Mouse (Mus musculus) liver, embryonic 11.5 days (tissue): ENCODE measurements around the gene Dip2b. TPM values are rescaled to one million over a fixed set of nuclear protein-coding genes. Genes with fewer than 3 reads are reported as not detected.

Experiments
- ATAC-seq: fragments of 200-750 bp; cut with Nextera tagmentation; replicated peaks from 2 replicates; pipeline ENCODE4 v1.8.0; 2017; ENCODE audit warnings: moderate number of reproducible peaks, mild to moderate bottlenecking, moderate TSS enrichment, moderate library complexity; ENCODE audit not compliant: low FRiP score
- DNase-seq: peaks from one replicate; pipeline ENCODE4 v3.0.0-alpha.2; 2017; ENCODE audit warnings: low spot score
- H3K27ac ChIP-seq: fragments of 300-500 bp; sonication (generic); 2 replicates; pipeline ENCODE4 v1.5.1; 2014; ENCODE audit warnings: mild to moderate bottlenecking, low read depth, low read length, control low read depth
- H3K27me3 ChIP-seq: fragments of 300-500 bp; sonication (generic); replicated peaks from 2 replicates; pipeline ENCODE4 v1.6.1; 2014; ENCODE audit warnings: low read length, mixed read lengths; ENCODE audit not compliant: control insufficient read depth, insufficient read depth
- H3K36me3 ChIP-seq: fragments of 300-500 bp; sonication (generic); 2 replicates; pipeline ENCODE4 v1.6.1; 2014; ENCODE audit warnings: mild to moderate bottlenecking, low read length, moderate library complexity, mixed read lengths; ENCODE audit not compliant: control insufficient read depth, insufficient read depth
- H3K4me1 ChIP-seq: fragments of 300-500 bp; sonication (generic); replicated peaks from 2 replicates; pipeline ENCODE4 v1.6.1; 2014; ENCODE audit warnings: low read length, mixed read lengths; ENCODE audit not compliant: control insufficient read depth, insufficient read depth
- H3K4me2 ChIP-seq: fragments of 300-500 bp; sonication (generic); 2 replicates; pipeline ENCODE4 v1.6.1; 2014; ENCODE audit warnings: mild to moderate bottlenecking, control low read depth, moderate library complexity
- H3K4me3 ChIP-seq: fragments of 300-500 bp; sonication (generic); 2 replicates; pipeline ENCODE4 v1.5.1; 2014; ENCODE audit warnings: low read depth, low read length, control low read depth
- H3K9ac ChIP-seq: fragments of 300-500 bp; sonication (generic); 2 replicates; pipeline ENCODE4 v1.6.1; 2014; ENCODE audit warnings: low read depth, low read length, control low read depth
- H3K9me3 ChIP-seq: fragments of 300-500 bp; sonication (generic); 2 replicates; pipeline ENCODE4 v1.6.1; 2016; ENCODE audit warnings: low read length, inconsistent platforms, mixed read lengths; ENCODE audit not compliant: control insufficient read depth
- WGBS: fragments of 180-500 bp; shearing (Covaris S2); extraction: QIAGEN DNeasy Blood & Tissue Kit; methylation state at CpG from one replicate; pipeline ENCODE4 v1.1.7; 2014; 5-methylcytosine and 5-hydroxymethylcytosine counted together
- polyA plus RNA-seq: library from polyadenylated mRNA; unstranded; fragments of >200 nt; fragmentation: Nextera tagmentation; extraction: Ambion mirVana; gene quantifications from 2 replicates; pipeline ENCODE4 v1.2.1, GENCODE M21; 2014

The Dip2b gene
- polyA plus RNA-seq, 1 experiment from 2014 or later = 10.4 TPM

DNA sequence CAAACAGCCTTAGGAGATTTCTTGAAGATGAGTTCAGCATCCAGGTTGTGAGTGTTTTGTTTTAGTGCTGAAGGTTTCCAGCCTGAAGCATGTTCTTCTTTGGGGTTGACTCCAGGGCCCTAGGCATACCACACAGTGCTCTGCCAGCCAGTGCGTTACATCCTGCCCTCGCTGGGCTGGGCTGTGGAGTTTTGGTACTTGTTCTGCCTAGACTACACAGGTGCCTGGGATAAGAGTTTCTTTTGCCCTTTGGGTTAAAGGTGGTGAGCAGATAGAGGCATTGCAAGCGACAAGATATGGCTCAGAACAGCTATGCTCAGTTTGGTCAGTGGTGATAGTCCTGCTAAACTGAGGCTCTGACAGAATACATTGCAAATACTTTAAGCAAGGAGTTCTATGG, 19.7 kb downstream of the Dip2b start:
- peak; percentile 90 for ATAC-seq

GRCm38 (mm10) chr15:100058912-100059311, 20.4 kb downstream of the Dip2b start:
- H3K27ac ChIP-seq = no peak overlapping the region
- no peaks in the 10 kb centered on the region for H3K9me3 ChIP-seq
- WGBS = 71% methylated on average over 11 of the region's 11 CpGs
- H3K36me3 ChIP-seq = no peaks in the 10 kb centered on the region
- no peak for ATAC-seq
- H3K27me3 ChIP-seq = no peaks in the 10 kb centered on the region
- H3K9ac ChIP-seq = no peak overlapping the region
- H3K4me3 ChIP-seq = no peak overlapping the region
- H3K4me1 ChIP-seq = peaks cover 19% of the 10 kb centered on the region
- H3K4me2 ChIP-seq = no peak overlapping the region
- no peak for DNase-seq

More for the DNA sequence above, 19.7 kb downstream of the Dip2b start:
- Histone ChIP-seq H3K4me1 (peaks cover 19% of the 10 kb centered on the region), H3K36me3 (no peaks in the 10 kb centered on the region), H3K4me3 (no peak overlapping the region), H3K9ac (no peak overlapping the region), H3K27ac (no peak overlapping the region), H3K9me3 (no peaks in the 10 kb centered on the region), H3K27me3 (no peaks in the 10 kb centered on the region), H3K4me2 (peak overlapping the region; percentile 10; the same call in 1 of the 2 replicates)
- 50% methylated on average over 3 of the region's 3 CpGs for WGBS
- DNase-seq = no peak

DNA sequence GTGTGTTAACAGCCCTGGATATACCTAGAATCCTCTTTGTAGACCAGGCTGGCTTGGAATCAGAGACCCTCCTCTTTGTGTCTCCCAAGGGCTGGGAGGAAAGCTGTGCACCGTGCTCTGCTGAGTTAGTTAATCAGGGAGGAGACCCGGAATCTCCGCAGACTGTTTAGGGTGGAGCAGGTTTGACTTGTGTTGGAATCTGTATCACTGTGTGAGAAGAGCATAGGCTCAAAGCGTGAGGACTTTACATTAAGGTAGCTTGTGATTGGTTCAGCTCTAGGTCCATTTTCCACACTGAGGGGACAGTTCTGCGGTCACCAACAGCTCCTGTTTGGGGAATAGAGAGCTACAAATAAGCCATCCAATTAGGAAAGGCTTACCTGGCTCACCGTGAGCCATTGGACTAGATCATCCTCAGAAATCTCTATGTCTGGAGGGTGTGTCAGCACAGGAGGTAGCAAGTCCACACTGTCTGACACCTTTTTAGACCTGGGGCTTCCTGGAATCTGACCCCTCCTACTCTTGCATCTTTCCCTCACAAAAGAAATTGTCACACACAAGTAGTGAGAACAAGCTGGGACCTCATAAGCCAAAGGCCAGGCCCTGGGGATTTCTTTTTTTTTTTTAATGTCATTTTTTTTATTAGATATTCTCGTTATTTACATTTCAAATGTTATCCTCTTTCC, 21.3 kb downstream of the Dip2b start:
- Histone ChIP-seq H3K27ac (no peak overlapping the region), H3K4me3 (no peak overlapping the region), H3K36me3 (no peaks in the 10 kb centered on the region), H3K4me2 (no peak overlapping the region), H3K4me1 (peaks cover 19% of the 10 kb centered on the region), H3K27me3 (no peaks in the 10 kb centered on the region), H3K9ac (no peak overlapping the region), H3K9me3 (no peaks in the 10 kb centered on the region)
- DNase-seq = no peak
- WGBS = 80% methylated on average over 7 of the region's 7 CpGs
- ATAC-seq = no peak

- WGBS = 69% methylated on average over 4 of the region's 4 CpGs
- Histone ChIP-seq H3K4me2 (no peak overlapping the region), H3K4me3 (no peak overlapping the region), H3K36me3 (no peaks in the 10 kb centered on the region), H3K27me3 (no peaks in the 10 kb centered on the region), H3K27ac (no peak overlapping the region), H3K4me1 (peaks cover 19% of the 10 kb centered on the region), H3K9ac (no peak overlapping the region), H3K9me3 (no peaks in the 10 kb centered on the region)
- DNase-seq = no peak
- ATAC-seq = no peak
These were observed 22.2 kb downstream of the Dip2b start for GRCm38 (mm10) chr15:100060513-100061140.

- Histone ChIP-seq H3K4me2 (no peak overlapping the region), H3K9ac (no peak overlapping the region), H3K27ac (no peak overlapping the region), H3K9me3 (no peaks in the 10 kb centered on the region), H3K27me3 (no peaks in the 10 kb centered on the region), H3K36me3 (no peaks in the 10 kb centered on the region), H3K4me3 (no peak overlapping the region), H3K4me1 (peaks cover 19% of the 10 kb centered on the region)
- DNase-seq (no peak), ATAC-seq (no peak)
- 91% methylated on average over 3 of the region's 3 CpGs for WGBS
These were observed 22.9 kb downstream of the Dip2b start for GRCm38 (mm10) chr15:100061377-100061776.

GRCm38 (mm10) chr15:100063229-100063773, 24.8 kb downstream of the Dip2b start:
- Histone ChIP-seq H3K36me3 (no peaks in the 10 kb centered on the region), H3K4me1 (peaks cover 12% of the 10 kb centered on the region), H3K4me2 (no peak overlapping the region), H3K9ac (no peak overlapping the region), H3K9me3 (no peaks in the 10 kb centered on the region), H3K4me3 (no peak overlapping the region), H3K27me3 (no peaks in the 10 kb centered on the region), H3K27ac (no peak overlapping the region; the same call in 1 of the 2 replicates)
- no peak for ATAC-seq
- DNase-seq = no peak
- WGBS = 84% methylated on average over 13 of the region's 13 CpGs

GRCm38 (mm10) chr15:100066702-100067101, 28.2 kb downstream of the Dip2b start:
- Histone ChIP-seq H3K4me2 (no peak overlapping the region), H3K4me3 (no peak overlapping the region), H3K9me3 (no peaks in the 10 kb centered on the region), H3K27me3 (no peaks in the 10 kb centered on the region), H3K36me3 (no peaks in the 10 kb centered on the region), H3K9ac (no peak overlapping the region), H3K4me1 (0 out of 2 replicates have a peak, but pooled peaks cover 4% of the 10 kb centered on the region), H3K27ac (no peak overlapping the region)
- WGBS = 83% methylated on average over 9 of the region's 9 CpGs
- ATAC-seq (no peak), DNase-seq (no peak)

DNA sequence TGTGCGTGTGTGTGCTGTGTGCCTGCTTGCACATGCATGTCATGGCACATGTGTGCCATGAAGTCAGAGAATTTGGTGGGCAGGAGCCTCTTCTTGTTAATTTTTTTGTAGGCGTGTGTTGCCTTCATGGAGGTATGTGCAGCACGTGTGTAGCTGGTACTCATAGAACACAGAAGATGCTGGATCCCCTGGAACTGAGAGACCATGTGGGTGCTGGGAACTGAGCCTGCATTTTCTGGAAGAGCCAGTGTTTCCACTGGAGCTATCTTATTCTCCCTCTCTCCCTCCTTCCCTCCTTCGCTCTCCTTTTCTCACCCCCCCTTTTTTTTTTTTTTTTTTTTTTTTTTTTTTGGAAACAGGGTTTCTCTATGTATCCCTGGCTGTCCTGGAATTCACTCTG, 30.6 kb downstream of the Dip2b start:
- Histone ChIP-seq H3K9ac (no peak overlapping the region), H3K4me2 (no peak overlapping the region), H3K27ac (no peak overlapping the region), H3K4me1 (peaks cover 12% of the 10 kb centered on the region), H3K27me3 (no peaks in the 10 kb centered on the region), H3K36me3 (no peaks in the 10 kb centered on the region), H3K9me3 (no peaks in the 10 kb centered on the region), H3K4me3 (no peak overlapping the region)
- ATAC-seq = no peak
- WGBS = 85% methylated on average over 4 of the region's 4 CpGs
- no peak for DNase-seq

- H3K4me3 ChIP-seq = no peak overlapping the region
- no peak overlapping the region for H3K4me2 ChIP-seq
- no peaks in the 10 kb centered on the region for H3K27me3 ChIP-seq
- no peak overlapping the region for H3K9ac ChIP-seq
- no peaks in the 10 kb centered on the region for H3K36me3 ChIP-seq
- DNase-seq (no peak), ATAC-seq (no peak)
- no peaks in the 10 kb centered on the region for H3K9me3 ChIP-seq
- H3K27ac ChIP-seq = no peak overlapping the region
- H3K4me1 ChIP-seq = peaks cover 16% of the 10 kb centered on the region
- 85% methylated on average over 8 of the region's 8 CpGs for WGBS
These were observed 31.6 kb downstream of the Dip2b start for GRCm38 (mm10) chr15:100070021-100070420.
